Mouse (Mus musculus) frontal cortex, adult (tissue): Measurements from ENCODE around the gene Ccnc.
"Not testable (repeated sequence)": the region's sequence is repeated elsewhere in the genome, so short reads cannot be mapped to it uniquely, and the experiment has no call there.

Experiments used
- ATAC-seq: cut with Nextera tagmentation; 2 replicates; pipeline ENCODE4 v1.9.2; 2017; ENCODE audit warnings: mild to moderate bottlenecking, moderate library complexity, mixed read lengths; ENCODE audit not compliant: low TSS enrichment

The Ccnc gene

DNA sequence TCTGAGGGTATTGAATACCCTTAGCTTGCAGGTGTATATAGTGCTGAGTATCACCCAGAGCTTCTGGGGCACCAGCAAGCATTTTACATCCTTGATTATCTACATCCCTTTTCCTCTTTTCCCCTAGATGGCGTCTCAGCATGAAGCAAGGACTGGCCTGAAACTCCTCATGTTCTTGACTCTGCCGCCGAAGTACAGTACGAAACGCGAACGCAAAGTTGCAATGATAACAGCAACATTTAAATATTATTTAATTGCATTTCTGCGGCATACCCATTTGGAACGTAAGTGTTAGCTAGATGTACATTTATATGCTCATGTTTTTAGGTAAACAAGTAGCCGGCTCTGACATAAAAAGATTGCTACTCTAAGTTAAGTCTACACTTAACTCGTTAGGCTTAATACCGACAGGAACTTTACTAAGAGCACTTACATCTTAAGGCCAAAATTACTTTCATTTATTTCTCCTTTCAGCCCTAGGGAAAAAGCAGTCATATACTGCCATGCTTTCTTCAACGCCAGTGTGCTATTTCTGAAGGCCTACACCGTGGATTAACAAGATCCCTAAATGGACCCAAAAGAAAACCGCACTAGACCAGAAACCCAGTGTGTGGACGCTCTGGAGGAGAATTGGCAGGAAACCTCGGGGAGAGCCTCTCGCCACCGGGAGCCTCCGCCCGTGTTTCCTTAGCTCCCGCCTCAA is 438 bp upstream of the Ccnc start:
- ATAC-seq, result peak; percentile 85

DNA sequence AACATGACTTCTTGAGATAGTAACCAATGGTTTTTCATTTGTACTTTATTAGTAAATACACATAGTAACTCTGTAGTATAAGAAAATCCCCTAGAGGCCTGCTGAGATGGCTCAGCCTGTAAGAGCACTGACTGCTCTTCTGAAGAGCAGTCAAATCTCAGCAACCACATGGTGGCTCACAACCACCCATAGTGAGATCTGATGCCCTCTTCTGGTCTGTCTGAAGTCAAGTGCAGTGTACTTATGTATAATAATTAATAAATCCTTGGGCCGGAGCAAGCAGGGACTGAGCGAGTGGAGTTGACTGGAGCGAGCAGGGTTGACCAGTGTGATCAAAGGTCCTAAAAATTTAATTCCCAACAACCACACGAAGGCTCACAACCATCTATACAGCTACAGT is 11.7 kb downstream of the Ccnc start:
- ATAC-seq, result no peak

DNA sequence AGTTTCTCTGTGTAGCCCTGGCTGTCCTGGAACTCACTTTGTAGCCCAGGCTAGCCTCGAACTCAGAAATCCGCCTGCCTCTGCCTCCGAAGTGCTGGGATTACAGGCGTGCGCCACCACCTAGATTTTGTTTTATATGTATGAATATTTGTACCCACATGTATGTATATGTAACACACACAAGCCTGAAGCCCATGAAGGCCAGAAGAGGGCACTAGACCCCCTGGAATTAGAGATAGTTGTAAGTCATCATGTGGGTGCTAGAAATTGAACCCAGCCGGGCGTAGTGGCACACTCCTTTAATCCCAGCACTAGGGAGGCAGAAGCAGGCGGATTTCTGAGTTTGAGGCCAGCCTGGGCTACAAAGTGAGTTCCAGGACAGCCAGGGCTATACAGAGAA is 16.6 kb downstream of the Ccnc start:
- not testable (repeated sequence) for ATAC-seq

DNA sequence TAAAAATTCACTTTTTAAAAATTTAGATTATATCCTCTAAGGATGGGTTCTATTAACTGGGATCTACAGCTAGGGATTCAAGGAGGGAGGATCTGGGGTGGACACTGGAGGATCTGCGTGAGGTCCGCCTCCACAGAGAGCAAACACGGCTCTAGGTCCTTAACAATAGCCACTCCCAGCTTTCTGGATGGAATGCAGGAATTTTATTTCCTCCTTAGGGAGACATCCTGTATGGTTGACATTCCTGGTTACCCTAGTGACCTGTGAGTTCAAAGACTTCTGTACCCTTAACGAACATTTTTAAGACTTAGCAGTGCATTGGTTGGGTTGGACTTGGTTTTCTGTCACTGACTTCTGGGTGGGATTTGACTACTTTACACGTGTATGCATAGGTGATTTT is 18.2 kb downstream of the Ccnc start:
- no peak for ATAC-seq

GRCm38 (mm10) chr4:21755123-21755789 is 27.8 kb downstream of the Ccnc start:
- no peak for ATAC-seq

DNA sequence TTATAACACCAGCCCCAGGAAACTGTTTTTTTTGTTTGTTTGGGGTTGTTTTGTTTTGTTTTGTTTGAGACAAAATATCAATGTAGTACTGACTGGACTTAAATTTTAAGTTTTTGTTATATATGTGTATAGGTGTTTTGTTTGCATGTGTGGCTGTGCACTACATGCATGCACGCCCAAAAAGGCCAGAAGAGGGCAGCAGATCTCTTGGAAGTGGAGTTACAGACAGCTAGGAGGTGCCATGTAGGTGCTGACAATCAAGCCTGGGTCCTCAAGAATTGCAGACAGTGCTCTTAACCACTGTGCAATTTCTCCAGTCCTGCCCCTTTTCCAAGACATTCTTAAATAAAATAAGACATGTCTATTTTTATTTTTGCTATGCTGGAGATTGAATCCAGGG is 31.4 kb downstream of the Ccnc start:
- no peak for ATAC-seq

DNA sequence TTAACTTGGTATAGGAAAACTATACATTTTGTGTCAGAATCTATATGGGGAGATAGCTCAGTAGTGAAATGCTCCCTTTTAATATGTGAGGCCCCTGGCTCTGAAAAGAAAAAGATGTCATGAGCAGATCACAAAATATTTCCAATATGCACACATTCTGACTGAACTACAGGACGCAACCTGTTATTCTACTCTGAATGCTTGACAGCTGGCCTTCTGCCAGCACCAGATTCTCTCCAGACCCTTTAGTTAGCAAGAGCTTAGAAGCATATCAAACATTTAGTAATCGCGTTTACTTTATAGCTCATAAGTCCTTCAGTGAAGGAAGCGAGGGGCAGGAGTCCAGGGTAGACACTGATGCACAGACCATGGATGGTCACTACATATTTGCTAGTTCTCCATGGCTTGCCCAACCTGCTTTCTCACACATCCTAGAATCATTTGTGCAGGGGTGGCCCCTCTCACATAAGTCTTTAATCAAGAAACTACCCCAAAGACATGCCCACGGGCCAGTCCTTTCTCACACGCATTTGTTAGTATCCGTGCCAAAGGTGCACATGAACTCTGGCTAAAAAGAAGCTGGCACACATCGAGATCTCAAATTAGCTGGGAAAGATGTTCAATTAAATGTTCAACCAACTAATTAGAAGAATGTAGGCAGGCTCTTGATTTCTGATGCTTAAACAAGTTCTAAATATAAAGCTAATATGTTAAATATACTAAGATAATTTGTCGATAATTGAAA is 34.1 kb downstream of the Ccnc start:
- no peak for ATAC-seq

DNA sequence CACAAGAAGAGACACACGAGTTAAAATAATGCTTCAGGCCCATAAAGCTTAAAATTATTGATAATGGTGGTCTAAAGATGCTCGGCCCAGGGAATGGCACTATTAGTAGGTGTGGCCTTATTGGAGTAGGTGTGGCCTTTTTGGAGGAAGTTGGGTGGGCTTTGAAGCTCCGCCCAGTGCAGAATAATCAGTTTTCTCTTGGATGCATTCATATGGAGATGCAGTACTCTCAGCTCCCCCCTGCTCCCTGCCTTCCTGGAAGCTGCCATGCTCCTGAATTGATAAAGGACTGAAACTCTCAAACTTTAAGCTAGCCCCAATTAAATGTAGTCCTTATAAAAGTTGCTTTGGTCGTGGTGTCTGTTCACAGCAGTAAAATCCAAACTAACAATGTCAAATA is 36.3 kb downstream of the Ccnc start:
- ATAC-seq, result no peak

GRCm38 (mm10) chr4:21766171-21766862 is 38.8 kb downstream of the Ccnc start:
- ATAC-seq, result peak; percentile 70

- ATAC-seq, result peak; percentile 96
Measured at GRCm38 (mm10) chr4:21766863-21767304, 39.4 kb downstream of the Ccnc start, which contains the start of the genes Usp45 and Tstd3. TSS of gene Usp45 (plus strand) at chr4:21767156. TSS of gene Tstd3 (minus strand) at chr4:21767212.

DNA sequence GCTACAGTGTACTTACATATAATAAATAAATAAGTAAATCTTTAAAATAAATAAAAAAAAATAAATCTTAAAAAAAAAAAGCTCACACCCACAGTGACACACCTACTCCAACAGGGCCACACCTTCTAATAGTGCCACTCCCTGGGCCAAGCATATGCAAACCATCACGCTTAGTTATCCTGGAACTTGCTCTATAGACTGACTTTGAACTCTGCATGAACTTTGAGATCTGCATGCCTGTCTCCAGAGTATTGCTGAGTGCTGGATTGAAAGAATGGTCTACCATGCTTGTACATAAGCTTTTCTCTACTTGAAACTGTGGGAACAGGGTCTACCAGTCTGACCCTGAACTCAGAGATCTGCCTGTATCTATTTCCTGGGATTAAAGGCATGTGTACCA is 43.6 kb downstream of the Ccnc start:
- ATAC-seq, result no peak

- no peak for ATAC-seq
Measured at GRCm38 (mm10) chr4:21772306-21772705, 44.8 kb downstream of the Ccnc start.

GRCm38 (mm10) chr4:21776091-21776945 is 48.8 kb downstream of the Ccnc start:
- peak; percentile 98 for ATAC-seq

DNA sequence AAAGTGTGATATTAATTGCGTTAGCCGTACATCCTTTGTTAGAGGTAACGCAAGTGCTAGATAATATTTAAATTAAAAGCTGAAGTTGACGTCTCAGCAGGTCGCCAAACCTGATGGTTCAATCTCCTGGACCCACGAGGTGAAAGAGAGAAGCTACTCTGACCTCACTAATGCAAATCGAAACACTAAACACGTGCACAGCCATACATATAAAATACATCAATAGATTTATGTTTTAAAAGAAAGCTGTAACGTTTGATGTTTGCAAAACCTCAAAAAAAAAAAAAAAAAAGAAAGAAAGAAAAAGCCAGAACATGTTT is 49.4 kb downstream of the Ccnc start:
- ATAC-seq, result no peak

- ATAC-seq, result no peak
Measured at GRCm38 (mm10) chr4:21780816-21781726, 53.6 kb downstream of the Ccnc start.

GRCm38 (mm10) chr4:21786268-21786667 is 58.8 kb downstream of the Ccnc start:
- ATAC-seq, result no peak

GRCm38 (mm10) chr4:21788903-21789302 is 61.4 kb downstream of the Ccnc start:
- ATAC-seq, result no peak

DNA sequence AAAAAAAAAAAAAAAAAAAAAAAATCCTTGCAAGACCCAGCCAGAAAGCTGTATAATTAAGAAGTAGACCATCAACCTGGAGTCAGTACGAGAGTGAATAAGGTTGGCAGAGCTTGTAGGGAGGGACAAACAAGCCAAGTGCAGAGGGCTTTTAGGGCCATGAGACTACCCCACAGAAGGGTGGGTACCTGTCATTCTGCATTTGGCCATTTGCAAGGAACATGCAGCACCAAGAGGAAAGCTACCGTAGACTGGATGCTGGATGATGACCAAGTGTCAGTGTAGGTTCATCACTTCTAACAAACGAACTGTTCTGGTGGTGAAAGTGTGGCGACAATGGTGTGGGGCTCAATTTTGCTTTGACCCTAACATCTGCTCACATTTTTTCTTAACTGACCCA is 62.3 kb downstream of the Ccnc start:
- no peak for ATAC-seq

DNA sequence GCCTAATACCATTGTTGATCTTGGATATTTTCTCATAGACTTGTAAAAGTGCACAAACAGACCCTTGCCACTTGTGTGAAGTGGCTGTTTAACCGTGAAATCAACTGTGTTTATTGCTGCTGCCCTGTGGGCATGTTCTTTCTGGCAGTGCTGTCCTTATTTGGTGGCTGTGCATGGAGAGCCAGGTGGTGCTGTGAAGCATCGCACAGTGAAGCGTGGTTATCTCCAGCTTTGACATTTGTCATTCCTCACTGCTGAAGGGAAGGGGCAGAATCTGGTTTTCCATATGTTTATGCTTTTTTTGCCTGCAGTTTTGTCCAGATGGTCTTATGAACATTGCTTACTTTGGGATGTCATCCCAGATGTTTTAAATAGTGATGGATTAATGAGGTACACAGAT is 66.1 kb downstream of the Ccnc start:
- no peak for ATAC-seq

- no peak for ATAC-seq
Measured at GRCm38 (mm10) chr4:21801013-21801412, 73.5 kb downstream of the Ccnc start.
